Mouse (Mus musculus) frontal cortex, postnatal 10 days (tissue): ENCODE measurements around the gene Macf1.
A peak's percentile ranks its signal among the peaks of the same experiment; 100 is the strongest.
"Not testable (repeated sequence)": the region's sequence is repeated elsewhere in the genome, so short reads cannot be mapped to it uniquely, and the experiment has no call there.

ENCODE experiments used
- DNase-seq, 2 experiments: peaks; one replicate each; pipeline ENCODE4 v3.0.0; 2022; ENCODE audit warnings: low spot score in 2 of 2, mixed read lengths in 1 of 2

Gene Macf1

GRCm38 (mm10) chr4:123448015-123448414, 236.1 kb downstream of the Macf1 start:
- DNase-seq, result no peak

DNA sequence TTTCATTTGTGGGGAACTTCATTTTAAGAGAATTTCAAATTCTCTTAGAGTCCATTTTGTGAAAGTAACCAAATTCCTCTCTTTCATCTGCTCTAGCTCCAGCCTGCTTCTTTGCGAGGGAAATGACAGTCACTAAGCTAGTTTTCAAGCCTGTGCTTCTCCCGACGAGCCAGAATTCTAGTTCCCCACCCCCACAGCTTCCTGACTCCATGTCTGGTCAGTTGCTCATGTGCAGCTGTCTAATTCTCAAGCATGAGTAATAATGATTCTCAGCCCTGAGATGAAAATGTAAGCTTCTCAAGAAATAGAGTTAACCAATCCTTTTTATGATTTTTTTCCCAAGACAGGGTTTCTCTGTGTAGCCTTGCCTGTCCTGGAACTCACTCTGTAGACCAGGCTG, 236.9 kb downstream of the Macf1 start:
- no peak for DNase-seq

DNA sequence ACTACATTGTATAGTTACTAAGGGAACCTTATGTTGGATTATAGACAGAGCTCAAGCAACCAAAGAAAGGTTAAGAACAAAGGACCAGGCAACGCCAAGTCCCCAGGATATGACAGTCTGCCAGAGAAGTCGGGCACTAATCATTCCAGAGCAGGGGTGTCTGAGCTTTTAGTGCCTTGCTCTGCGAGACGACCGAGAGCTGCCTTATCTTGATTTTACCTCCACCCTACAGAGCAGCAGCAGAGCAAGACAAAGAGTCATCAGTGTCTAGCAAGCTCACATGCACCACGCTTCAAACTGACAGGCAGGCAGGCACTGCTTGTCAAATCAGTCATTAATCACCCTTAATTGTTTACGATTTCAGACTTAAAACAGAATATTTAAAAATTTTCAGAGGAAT, 237.4 kb downstream of the Macf1 start:
- no peak for DNase-seq

GRCm38 (mm10) chr4:123446221-123446620, 237.9 kb downstream of the Macf1 start:
- DNase-seq, result not testable (repeated sequence)

DNA sequence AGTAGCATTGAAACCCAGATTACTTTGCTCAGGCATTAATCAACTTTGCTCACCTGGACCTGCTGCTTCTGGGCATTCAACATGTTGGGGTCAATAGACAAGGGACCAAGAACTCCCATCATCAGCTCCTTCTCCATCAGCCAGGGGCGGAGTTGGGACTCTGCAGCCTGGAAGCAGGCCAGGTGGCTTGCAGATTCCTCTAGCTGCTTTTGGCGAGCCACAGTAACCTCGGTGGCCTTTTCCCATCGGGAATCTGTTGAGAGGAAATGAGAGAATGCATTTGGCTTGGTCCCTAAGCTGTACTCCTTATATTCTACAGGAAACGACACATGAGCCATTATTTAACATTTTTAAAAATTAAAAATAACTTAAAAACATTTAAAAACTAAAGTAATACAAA, 245.7 kb downstream of the Macf1 start:
- DNase-seq, result no peak

DNA sequence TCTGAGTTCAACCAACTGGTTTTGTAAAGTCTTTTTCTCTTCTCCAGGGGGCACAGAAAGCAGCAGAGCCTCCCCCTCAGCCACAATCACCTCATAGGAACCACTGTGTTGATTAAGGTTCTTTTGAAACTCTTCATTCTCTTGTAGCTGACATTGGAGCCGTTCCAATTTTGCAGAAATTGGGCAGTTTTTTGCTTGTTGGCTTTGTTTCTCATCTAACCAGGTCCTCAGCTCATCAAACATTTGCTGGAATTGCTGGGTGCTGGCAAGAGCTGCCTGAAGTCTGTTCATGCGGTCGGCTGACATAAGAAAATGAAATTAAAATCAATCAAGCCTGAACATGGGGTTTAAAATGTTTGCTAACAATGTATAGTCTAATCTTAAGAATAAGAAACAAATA, 251.0 kb downstream of the Macf1 start:
- no peak for DNase-seq

DNA sequence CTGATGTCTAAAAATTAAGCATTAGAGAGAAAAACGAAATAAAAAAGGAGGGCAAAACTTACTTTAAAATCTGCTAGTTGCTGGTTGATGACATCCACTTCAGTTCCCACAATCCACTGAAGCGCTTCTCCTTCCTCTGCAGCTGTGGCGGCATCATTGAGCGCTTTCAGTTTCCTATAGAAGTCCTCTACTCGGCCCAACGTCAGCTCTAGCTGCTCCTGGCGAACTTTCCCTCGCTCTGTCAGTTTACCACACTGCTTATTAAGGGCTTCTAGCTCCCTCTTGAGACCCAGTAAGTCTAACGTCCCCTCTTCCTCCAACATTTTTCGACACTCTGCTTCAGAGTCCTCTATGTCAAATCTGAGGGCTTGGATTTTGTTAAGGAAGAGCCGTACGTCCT, 252.2 kb downstream of the Macf1 start:
- DNase-seq, result no peak

DNA sequence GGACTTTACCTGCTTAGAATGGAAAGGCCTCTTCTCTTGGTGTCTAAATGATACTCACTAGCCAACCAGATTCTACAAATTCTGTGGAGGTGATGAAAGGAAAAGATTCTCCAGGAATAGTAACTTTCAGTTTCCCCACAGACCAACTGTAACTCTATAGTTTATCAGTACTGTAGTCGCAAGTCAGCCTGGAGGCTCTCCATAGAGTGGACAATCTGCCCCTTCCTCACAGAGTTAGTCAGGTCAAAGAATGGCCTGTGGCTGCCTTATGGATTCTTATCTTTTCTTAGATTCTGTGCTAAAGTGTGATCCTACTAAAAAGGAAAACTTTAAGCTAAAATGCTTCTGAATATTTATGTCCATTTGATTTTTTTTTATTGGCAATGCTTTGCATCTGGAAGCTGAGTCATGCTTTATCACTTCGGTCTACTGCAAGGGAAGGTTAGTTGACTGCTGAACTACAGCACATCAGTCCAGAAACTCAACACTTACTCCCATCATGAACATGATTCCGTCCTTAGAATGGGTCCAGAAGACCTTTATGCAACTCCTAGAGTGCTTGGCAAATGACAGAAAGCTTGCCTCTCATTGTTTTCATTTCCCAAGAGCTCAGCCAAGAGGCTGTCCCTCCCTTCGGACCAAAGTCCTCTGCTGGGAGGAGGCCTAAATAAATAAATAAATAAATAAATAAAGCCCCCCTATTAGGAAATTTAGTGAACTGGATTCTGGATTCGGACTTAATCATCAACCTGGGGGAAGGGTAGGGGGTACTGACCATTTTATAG, 256.1 kb downstream of the Macf1 start:
- DNase-seq, result no peak

DNA sequence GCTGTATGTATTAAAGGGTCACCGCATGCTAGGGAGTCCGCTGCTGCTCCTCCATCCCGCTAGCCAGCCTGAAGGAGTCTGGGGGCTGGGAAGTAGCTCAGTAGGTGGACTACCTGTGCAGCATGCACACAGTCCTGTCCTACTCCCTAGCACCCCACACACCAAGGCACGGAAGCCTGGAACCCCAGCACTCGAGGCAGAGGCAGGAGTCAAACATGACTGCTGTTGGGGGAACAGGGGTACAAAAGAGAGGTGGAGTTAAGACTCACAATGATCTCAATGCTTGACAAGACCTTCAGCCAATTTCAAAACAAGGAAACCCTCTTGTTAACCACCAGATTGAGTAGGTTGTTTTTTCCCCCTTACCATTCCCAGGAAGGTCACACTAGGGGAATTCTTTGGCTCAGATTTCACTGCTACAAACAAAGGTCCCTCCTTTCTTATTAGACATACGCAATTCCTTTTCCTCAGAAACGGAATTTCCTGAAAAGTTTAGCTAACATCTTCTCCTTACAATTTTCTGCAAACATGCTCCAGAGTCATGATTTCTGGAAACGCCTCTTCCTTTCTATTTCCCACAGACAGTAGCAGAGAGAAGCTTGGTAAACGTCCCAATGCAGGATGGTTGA, 256.8 kb downstream of the Macf1 start:
- no peak for DNase-seq

DNA sequence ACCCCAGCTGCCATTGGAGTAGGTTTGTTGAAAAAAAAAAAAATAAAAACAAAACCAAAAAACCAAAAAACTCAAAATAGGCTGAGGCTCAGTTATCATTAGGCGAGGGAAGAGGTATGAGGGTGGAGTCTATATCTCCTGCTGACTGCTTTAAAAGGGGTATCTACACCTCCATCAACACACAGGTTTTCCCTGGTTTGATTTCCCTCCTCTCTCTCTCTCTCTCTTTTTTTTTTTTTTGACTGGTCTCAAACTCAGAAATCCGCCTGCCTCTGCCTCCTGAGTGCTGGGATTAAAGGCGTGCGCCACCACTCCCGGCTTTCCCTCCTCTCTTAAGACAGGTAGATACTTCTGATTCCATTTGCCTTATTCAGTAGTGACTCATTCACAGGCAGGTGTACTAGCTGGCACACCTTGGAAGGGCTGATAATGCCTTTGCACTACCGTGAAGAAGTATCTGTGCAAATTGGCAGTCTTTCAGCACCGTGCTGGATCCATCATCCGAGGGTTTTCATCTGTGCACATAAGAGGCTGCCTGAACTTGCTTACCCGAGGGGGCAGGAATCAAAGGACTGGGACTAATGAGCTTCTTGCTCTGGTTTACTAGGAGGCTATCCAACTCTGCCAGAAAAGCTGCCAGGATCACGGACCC, 257.6 kb downstream of the Macf1 start:
- no peak for DNase-seq

DNA sequence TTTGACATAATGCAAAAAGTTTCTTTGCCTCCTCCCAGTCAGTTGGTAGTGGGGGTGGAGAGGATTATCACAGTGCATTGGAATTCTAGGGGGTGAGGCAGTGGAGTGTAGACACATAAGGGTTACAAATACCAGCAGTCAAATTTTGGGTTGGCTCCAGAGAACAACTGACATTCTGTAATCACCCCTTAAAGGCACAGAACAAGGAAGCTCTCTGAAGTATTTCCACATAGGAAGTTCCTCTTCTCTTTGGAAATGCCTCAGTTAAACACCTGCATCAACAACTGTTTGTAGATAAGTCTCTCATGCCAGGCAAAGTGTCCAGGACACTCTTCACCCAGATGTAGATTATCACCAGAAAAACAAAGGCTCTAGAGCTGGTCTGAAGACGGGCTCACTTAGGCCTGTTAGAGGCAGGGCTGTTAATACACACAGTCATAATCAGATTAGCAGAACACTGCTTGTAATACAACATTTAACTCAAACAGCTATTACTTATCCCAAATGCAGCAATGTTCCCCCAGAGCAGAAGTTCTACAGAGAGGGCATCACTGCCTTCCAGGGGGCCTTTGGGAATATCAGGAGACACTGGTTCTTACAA, 258.4 kb downstream of the Macf1 start:
- DNase-seq, result no peak

- DNase-seq, result no peak
These were observed 260.1 kb downstream of the Macf1 start for GRCm38 (mm10) chr4:123424050-123424449.

DNA sequence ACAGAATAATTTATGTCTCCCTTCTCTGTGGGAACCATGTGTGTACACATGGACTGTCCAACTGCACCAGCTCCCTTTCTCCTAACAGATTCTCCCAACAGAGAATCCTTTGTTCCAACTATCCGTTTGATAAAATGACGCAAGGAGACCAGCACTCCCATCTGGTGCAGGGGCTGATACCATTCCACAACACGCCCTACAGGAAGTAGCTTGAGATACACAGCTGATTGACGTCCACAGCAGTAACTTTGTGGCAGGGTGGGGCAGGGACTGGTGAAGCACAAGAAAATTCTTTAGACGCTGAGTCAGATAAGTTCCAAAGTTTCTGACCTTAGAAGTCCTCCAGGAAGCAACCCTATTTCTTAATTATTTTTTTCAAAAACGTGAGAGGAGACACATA, 261.3 kb downstream of the Macf1 start:
- DNase-seq, result no peak

DNA sequence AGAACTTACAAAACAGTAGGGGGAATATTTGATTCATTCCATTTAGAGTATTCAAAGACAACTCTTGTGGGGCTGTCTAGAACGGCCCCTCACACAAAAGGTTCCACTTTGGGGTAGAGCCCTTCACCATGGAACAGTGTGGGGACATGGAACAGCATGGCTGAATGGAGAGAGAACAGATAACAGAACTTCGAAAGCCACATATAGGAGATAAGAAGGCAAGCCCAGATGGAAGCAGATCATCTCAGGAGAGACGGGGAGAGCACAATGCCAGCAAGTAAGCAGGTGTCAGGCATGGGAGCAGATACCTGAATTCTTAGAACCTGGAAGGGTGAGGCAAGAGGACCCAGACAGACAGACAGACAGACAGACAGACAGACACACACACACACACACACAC, 266.1 kb downstream of the Macf1 start:
- no peak for DNase-seq

DNA sequence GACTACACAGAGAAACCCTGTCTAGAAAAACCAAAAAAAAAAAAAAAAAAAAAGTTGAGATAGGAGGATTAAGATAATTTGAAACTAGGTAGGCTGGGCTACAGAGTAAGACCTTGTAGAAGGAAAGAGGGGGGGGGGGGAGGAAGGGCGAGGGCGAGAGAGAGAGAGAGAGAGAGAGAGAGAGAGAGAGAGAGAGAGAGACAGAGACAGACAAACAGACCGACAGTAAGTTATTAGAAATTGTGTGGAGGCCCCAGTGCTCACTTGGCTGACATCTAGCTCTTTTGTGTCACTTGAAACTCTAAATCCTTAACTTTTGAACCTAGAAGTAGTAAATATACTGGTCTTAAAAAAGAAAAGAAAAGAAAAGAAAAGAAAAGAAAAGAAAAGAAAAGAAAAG, 266.7 kb downstream of the Macf1 start:
- DNase-seq, result no peak

- DNase-seq, result no peak
These were observed 267.3 kb downstream of the Macf1 start for GRCm38 (mm10) chr4:123416829-123417228.

DNA sequence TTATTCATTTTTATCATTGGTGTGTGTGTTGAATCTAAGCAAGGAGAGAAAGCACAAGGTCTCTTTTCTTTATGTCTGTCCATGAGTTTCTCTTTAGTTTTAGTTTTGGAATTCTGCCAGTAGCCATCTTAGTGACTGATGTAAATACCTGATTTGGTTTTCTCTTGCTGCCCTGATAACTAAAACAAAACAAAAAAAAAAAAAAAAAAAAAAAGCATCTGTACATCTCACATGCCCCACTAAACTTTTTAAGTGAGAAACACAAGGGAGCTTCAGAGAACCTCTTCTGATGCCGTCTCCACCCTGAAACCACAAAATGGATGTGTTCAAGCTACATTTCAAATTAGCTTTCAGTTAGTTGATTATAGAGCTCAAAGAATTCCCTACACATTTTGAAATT, 268.6 kb downstream of the Macf1 start:
- DNase-seq, result no peak

GRCm38 (mm10) chr4:123413876-123414275, 270.3 kb downstream of the Macf1 start:
- DNase-seq, result no peak

GRCm38 (mm10) chr4:123412981-123413380, 271.2 kb downstream of the Macf1 start:
- no peak for DNase-seq

GRCm38 (mm10) chr4:123412528-123412878, 271.7 kb downstream of the Macf1 start:
- no peak for DNase-seq

- peak; percentile 66 to 82 for DNase-seq
These were observed 272.2 kb downstream of the Macf1 start for GRCm38 (mm10) chr4:123411732-123412527.
